Mouse (Mus musculus): ENCODE measurements around the gene Tut1.

- no peak for TF ChIP-seq CHD2 (IDR thresholded peaks at IDR 0.05; ENCODE audit: low read depth, low read length)
- no peak for TF ChIP-seq HCFC1 (IDR thresholded peaks at IDR 0.05; ENCODE audit: borderline replicate concordance, insufficient read depth, low read length)
- TF ChIP-seq ZNF384 (IDR thresholded peaks at IDR 0.05; ENCODE audit: low read depth, low read length), result no peak
Observed at GRCm38 (mm10) chr19:8942276-8942964, 11.2 kb upstream of the Tut1 start.
